Mouse (Mus musculus): ENCODE data around the gene Baz1a.

Baz1a gene

DNA sequence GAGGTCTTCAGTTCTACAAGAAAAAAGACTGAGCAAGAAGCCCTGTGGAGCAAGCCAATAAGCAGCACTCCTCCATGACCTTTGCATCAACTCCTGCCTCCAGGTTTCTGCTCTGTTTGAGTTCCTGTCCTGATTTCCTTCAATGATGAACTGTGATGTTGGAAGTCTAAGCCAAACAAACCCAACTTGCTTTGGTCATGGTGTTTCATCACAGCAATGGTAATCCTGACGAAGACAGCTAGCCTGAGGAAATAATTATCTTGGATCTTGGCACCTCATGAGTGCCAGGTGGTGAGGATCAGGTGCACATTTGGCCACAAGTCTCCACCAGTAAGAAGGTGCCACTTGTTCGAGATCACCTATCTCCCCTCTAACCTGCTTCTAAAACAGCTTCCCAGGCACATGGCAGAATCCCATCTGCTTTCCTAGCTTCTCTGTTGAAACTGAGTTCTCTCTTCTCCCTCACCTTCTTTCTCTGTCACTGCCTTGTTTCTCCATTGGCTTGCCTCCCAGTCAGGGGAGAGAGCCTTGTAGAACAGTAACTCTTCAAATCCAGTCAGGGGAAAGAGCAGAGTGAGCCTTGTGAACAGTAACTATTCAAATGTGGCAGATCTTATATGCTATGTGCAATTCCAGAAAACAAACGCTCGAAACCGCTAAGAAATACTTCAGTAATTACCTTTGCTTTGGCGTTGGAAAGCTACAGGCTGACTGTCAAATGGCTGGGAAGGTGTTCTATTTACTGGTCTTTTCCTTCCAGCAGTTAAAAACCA, at the start of gene Baz1a:
Gene Baz1a (minus strand): TSS at position 723 of the 773 bp plus-strand sequence.
- no peak for DNase-seq (ENCODE audit: low spot score in 2 of 2)

DNA sequence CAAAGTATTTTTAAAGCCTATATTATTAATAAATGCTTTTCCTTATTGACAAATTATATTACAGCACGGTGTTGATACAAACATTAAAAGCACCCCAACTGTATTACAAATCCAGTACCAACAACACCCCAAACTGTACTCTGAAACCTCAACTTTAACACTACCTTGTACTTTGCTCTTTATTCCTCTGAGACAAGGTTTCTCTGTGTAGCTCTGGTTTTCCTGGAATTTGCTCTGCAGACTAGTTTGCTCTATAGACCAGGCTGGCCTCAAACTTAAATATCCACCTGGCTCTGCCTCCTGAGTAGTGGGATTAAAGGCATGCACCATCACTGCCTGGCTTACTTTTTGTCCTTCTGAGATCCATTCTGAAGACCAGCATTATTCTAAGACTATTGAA, 48.0 kb upstream of the Baz1a start:
- DNase-seq (ENCODE audit: low spot score in 2 of 2), result no peak

DNA sequence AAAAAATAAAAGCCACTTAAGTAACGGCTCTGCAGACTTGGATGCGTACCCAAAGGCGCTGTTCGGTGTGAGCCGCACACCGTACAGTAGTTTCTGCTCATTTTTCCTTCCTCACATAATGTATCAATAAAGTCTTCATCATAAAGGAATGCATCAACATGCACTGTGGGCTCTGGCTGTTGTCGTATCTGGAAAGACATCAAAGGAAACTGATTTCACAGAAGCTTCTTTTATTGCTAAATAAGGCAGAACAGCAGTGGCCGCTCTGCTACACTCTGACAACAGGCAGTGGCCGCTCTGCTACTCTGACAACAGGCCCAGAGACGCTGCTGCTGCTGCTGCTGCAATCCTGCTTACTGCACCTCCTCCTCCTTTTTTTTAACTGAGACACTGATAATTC, 46.9 kb upstream of the Baz1a start:
- no peak for DNase-seq (ENCODE audit: low spot score in 2 of 2)

DNA sequence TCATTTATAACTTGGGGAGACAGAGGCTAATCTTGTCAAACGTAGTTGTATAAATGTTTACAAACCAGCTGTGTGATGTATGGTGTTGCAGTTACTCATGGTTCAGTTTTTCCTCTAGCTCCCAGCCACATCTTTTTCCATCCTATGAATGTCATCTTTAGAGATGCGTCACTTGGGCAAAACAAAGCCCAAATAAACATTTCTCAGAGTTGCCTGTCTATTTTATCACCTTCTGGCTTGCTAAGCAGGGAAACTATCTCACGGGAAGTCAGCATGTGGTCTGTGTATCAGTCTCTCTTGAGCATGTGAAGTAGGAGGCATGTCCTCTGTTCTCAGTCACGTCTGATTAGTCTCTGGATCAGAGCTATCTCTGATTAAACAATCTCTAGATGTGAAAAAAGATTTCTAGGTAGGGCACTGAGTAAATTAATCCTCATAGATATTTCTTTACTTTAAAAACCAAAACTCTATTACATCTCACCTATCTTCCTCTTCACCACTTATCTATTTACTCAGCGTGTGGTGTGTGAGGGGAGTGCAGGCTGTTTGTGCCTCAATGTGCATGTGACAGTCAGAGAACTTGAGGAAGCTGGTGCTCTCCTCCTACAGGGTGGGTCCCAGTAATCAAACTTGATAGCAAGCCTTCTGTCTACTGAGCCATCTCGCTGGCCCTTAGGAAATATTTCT, 46.2 kb upstream of the Baz1a start:
- no peak for DNase-seq (ENCODE audit: low spot score in 2 of 2)

DNA sequence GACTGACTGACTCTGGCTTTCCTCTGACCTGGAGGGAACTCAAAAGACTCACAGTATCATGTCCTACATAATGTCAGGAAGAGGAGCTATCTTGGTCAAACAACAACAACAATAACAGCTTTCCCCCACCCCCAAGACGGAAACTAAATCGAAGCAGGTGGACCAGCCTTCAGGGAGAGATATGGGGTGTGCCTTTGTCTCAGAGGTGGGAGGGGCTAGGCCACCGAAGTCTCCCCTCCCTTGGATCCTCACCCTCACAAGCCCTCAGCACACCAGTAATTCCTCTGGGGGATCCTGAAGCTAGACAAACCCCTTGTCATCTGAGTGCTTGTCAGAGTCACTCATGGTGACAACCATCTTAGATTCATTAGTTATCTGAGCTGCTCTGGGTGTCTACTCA, 45.7 kb upstream of the Baz1a start:
- DNase-seq (ENCODE audit: low spot score in 2 of 2), result no peak

DNA sequence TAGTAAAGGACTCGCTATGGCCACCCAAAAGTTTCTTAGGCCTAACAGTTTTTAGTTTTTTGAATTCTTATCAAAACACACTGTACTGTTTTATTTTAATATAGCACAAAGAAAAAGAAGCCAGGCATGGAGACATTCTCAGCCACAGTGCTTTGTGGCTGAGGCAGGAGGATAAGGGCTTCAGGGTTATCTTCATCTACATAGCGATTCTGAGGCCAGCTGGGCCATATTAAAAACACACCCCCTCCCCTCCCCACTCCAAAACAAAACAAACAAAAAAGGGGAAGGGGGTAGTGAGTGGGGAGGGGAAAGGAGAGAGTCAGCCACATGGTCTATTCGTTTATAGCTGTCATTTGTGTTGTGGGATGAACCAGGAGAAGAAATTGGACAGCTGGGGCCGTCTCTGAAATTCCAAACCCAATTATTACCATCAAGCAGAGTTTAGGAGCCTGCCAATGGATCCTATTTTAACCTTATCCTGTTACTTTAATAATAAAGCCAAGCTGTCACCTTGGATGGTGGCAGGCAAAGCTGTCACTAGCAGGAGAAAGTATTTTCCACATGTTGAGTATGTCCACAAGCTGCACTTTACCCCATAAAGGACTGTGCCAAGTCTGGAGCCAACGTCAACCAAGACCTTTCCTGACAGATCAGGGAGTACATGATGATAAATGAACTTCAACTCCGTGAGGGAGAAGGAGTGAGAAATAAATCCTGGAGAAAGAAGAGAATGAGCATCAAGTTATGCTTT, 44.9 kb upstream of the Baz1a start:
- no peak for DNase-seq (ENCODE audit: low spot score in 2 of 2)

DNA sequence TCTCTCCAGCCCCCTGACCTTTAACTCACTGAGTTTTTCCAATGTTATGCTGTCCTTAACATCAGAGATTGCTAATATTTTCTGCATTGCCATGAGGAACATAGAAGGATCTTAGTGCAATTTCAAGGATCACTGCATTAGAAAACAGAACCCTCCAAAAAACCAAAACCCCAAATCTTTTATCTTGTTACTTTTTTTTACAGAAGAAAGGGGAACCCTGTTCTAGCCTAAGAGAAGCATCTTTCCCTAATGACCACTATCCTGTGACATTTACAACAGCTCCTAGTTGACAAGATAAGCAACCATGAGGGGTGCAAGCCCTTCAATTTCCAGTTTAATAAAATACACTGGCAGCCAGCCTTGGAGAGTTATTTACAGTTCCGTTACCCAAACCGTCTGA, 42.6 kb upstream of the Baz1a start:
- DNase-seq (ENCODE audit: low spot score in 2 of 2), result no peak

DNA sequence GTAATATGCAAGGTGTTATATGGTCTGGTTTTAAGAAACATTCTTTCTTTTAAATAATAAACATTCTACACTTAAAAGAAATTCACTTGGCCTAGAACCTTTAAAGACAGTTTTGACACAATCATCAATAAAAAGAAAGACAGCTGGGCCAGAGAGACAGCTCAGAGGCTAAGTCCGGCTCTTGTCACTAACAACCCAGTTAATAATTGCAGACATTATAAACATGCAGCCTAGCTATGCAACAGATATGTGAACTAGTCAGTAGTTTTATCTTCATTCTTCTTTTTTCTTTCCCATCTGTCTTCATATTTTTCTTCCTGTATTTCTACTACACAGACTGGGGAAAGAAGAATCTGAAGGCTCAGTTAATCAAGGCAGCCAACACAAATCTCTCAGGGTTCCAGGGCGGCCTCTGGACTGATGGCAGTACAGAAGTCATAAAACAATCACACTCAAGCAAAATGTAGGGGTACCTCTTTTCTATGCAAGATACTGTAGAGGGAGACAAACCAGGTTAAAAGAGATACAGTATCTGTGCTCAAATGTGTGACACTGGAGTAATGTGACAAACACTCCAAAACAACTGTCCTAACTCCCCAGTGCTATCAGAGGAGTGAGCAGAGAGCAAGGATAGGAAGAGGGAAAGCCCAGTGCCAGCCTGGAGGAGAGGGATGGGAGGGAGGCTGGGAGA, 40.5 kb upstream of the Baz1a start:
- no peak for DNase-seq (ENCODE audit: low spot score in 2 of 2)

DNA sequence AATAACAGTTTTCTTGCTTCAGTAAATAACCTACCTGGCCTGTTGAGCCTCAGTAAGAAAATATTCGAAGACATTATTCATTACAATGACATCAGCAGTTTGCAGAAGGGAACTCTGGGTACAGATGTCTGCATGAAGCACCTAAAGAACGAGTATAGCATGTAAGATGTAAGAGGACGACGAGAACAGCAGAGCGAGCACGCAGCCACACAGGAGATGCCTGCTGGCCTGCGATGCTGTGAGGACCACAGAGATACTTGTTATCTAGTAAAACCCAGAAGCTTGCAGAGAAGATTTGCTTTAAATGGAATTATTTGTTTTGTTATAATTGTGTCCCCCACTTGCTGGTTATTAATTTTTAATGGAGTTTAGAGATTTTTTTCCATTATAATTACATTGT, 39.1 kb upstream of the Baz1a start:
- no peak for DNase-seq (ENCODE audit: low spot score in 2 of 2)

DNA sequence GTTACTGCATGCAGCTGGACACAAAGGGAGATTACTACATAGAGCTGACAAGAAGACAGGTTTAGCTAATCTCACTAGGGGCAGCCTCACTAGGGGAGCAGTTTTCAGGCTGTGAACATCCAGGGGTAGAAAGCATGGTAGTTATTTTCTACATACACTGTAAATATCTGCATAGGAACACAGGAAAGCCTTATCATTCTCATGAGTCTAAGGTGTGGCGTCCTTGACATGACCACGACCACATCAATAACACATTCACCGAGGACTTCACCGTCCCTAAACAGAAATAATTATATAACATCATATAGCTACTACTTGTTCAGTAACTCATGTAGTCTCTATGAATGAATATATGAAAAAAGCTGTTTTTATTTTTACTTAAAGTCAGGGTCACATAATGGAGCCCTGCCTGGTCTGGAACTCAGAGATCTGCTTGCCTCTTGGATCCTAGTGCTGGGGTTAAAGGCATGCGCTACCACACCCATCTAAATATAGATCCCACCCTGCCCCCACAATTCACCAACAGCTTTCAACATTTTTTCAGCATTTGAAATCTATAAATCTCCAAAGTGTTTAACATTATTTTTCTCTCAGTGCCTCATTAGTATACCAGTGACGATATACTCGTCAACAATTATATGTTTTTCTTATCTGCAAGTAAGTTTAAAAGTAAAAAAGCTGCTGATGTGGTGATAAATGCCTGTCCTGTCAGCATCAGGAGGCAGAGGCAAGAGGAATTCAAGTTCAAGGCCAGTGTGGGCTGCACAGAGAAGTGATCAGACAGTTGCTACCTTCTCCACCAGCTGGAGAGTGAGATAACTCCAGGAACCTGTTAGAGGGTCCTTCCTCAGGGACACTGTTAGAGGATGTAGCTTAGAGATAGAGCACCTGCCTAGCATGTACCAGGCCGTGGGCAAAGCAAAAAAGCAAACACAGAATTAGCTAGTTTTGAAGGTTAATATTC, 37.3 kb upstream of the Baz1a start:
- DNase-seq (ENCODE audit: low spot score in 2 of 2), result peak in 1 of 2 experiments; percentile 11

DNA sequence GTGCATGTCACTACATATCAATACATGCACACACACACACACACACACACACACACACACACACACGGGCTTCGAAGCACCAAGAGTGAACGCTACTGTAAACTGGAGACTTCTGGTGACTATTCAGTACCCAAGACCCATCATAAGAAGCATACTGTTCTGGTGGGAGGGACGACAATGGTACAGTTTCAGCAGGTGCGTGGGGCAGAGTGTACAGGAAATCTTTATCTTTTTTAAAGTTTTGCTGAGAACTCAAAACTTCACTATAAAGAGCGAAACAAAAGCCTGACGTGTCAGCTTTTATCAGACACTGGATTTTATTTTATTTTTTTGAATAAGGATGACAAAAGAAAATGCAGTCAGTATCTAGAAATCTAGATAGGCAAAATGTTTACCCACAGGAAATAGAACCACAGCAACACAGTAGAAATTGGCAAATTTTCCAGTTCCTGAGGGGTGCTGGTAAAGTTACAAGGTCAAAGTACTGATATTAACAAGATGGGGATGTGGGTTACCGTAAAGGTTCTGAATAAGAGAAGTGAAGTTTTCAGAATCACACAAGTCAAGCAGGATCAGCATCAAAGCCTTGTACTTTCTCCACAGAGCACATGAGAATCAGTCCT, 35.7 kb upstream of the Baz1a start:
- DNase-seq (ENCODE audit: low spot score in 2 of 2), result no peak

DNA sequence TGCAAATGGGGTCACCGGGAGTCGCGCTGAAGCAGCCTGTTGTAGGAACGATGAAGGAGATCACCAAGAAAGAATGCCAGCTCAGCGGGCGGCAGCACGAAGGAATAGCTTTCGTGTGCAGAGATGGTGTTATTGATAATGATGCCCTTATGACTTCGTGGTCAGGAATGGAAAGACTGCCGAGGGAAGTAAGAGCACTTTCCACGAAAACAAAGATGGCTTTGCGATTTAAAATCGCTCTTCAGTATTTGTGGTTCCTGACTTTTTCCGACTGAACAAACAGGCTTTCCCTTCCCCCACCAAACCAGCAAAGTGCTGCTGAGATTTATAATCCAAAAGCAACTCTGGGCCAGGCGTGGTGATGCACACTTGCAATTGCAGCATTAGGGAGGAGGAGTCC, 26.9 kb upstream of the Baz1a start:
- no peak for DNase-seq (ENCODE audit: low spot score in 2 of 2)

DNA sequence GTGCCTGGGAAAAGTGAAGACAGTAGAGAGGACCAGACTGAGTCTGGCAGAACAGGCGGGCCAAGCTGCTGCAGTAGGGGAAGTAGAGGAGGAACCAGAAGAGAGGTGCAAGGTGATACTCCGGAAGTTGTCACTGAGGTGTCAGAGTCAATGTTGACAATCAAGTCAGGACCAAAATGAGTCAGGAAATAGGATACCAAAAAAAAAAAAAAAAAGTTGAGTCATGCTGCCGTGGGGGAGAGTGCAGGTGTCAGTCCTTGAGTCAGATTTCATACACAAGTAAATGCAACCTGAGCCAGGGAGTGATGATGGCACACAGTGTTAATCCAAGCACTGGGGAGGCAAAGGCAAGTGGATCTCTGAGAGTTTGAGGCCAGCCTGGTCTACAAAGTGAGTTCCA, 12.9 kb upstream of the Baz1a start:
- DNase-seq (ENCODE audit: low spot score in 2 of 2), result no peak

DNA sequence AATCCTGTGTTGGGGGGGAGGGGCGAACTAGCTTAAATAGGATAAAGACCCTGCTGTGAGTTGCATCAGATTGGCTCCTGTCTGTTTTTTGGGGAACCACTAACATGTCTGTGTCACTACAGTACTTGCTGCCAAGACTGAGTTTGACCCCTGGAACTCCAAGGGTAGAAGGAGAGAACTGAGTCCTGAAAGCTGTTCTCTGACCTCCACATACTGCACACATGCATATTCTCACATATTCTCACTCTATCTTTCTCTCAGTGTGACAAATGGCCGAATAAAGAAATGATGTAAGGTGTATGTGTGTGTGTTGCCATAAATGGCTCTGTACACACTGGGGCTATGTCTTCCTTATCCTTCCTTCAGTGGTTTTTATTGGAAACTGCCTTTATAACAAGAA, 9.1 kb upstream of the Baz1a start:
- no peak for DNase-seq (ENCODE audit: low spot score in 2 of 2)

DNA sequence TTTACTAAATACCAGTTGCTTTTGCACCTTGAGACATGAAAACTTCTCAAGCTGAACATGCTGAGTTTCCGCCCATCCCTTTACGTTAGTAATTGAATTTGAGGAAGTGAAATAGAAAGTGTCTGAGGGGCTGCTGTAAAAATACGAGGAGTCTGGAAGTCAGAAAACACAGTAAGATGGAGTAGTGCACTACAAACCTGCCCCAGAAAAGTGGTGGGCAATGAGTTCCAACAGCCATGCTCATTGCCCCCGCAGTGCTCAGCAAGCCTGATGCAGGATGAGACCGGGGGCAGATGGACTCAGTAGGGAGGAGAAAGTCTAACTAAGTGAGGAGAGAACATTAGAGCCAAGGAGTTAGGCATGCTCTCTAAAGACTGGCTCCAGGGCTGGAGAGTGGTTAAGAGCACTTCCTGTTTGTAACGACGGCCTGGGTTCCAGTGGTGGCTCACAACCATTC, 5.3 kb upstream of the Baz1a start:
- DNase-seq (ENCODE audit: low spot score in 2 of 2), result no peak

DNA sequence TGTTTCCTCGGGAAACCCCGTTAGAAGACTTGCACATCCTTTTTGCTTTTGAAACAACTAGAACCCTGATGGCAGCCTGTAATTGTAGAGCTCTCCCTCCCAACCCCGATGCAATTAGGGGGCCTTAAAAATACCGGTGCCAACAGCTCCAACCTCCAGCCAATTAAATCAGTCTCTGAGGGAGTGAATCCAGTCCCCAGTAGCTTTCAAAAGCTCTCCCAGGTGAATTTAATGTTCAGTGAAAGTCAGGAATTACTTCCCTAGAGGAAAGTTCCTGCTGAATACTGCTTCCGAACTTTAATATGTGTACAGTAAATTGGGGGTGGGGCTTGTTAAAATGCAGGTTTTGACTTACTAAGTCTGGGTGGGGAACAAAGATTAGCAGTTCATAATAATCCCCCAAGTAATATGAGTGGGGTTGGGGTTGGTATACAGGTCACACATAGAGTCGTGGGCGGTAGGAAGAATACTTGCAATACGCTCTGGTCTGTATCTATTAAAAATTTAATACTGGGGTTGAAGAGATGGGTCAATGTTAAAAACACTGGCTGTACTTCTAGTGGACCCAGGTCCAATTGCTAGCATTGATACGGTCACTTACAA, 3.1 kb upstream of the Baz1a start:
- no peak for DNase-seq (ENCODE audit: low spot score in 2 of 2)

DNA sequence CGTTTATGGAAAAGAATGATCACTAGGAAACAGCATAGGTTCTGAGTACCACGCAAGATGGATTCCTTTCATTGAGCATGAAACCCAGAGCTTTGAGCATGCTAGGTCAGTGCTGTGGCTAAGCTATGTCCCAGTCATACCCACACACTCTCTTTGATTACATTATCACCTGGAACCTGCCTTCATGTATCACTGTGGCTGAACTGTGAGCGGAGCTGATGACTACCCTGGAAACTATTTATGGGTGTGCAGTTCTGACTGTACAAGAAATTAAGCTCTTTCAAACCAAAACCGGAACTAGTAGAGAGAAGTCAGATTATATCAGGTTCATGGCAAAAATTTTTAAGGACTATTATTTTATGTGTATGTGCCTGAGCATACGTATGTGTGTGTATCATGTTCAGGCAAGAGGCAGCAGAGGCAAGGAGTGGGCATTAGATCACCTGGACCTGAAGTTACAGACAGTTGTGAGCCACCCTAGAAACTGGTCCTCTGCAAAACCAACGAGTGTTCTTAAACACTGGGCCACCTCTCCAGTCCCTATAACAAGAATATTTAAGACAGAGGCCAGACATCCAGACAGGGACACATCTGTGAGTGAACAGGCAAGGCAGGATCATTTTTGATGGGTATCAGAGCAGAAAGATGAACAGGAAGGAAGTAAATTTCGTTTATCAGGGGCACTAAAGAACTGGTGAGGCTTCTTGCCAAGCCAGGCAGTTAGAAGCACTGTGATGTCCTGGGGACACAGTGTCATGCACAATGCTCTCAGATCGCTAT, 2.4 kb upstream of the Baz1a start:
- DNase-seq (ENCODE audit: low spot score in 2 of 2), result no peak

DNA sequence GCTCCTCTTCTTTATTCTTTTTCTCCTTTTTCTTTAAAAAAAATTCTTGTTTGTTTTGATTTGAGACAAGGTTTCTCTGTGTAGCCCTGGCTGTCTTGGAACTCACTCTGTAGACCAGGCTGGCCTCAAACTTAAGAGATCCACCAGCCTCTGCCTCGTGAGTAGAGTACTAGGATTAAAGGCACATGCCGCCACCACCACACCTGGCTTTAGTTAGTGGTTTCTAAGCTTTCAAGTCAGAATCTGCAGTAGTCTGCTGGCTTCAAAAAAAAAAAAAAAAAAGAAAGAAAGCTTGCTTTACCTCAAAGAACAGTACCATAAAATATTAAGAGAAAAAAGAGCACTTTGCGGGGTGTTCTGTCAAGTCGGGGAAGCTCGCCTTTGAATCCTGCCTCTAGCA, 1.3 kb upstream of the Baz1a start:
- no peak for DNase-seq (ENCODE audit: low spot score in 2 of 2)

DNA sequence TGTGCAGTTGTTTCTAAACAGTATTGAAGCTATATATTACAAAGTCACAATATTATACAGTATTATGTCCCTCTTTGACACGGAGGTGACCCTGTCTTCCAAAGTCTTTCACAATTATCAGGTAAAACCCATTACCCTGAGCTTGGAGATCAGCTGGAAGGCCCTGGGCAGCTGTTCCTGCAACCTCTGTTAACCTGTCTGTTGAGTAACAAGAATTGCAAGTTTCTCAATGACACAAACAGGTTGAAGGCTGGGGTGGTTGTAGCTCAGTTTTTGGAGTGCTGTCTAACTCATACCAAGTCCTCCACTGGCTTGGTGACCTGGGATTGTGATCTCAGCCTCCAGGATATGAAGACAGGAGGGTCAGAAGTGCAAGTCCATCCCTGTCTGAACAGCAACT, 1.1 kb downstream of the Baz1a start:
- DNase-seq (ENCODE audit: low spot score in 2 of 2), result no peak

Measured in spleen, postnatal 14 days (tissue).